Mouse (Mus musculus) urinary bladder, adult 2 months (tissue): Measurements from ENCODE around the gene Dtd1. TPM values are rescaled to one million over a fixed set of nuclear protein-coding genes. Genes with fewer than 3 reads are reported as not detected.

Source experiments
- DNase-seq: peaks from one replicate; pipeline ENCODE4 v3.0.0; 2022; ENCODE audit warnings: low spot score
- polyA plus RNA-seq: library from polyadenylated mRNA; depleted of rRNA; stranded (reverse); fragments of >200 nt; gene quantifications from 2 replicates; pipeline ENCODE4 v1.2.3, GENCODE M21; 2012

Gene Dtd1
- polyA plus RNA-seq, 1 experiment, result 21.6 TPM

- no peak for DNase-seq
Measured at GRCm38 (mm10) chr2:144714596-144714995, 114.9 kb downstream of the Dtd1 start.

- no peak for DNase-seq
Measured at GRCm38 (mm10) chr2:144715211-144715768, 115.6 kb downstream of the Dtd1 start.

- no peak for DNase-seq
Measured at GRCm38 (mm10) chr2:144716248-144716647, 116.6 kb downstream of the Dtd1 start.

- no peak for DNase-seq
Measured at GRCm38 (mm10) chr2:144718273-144718672, 118.6 kb downstream of the Dtd1 start.

- DNase-seq, result no peak
Measured at GRCm38 (mm10) chr2:144719294-144719693, 119.6 kb downstream of the Dtd1 start.

- no peak for DNase-seq
Measured at GRCm38 (mm10) chr2:144719718-144720117, 120.0 kb downstream of the Dtd1 start.

- no peak for DNase-seq
Measured at GRCm38 (mm10) chr2:144720407-144720959, 120.8 kb downstream of the Dtd1 start.

- no peak for DNase-seq
Measured at GRCm38 (mm10) chr2:144724679-144725078, 125.0 kb downstream of the Dtd1 start.

GRCm38 (mm10) chr2:144727136-144727535 is 127.4 kb downstream of the Dtd1 start:
- DNase-seq, result no peak

GRCm38 (mm10) chr2:144729776-144730175 is 130.1 kb downstream of the Dtd1 start:
- no peak for DNase-seq

- no peak for DNase-seq
Measured at GRCm38 (mm10) chr2:144738161-144738560, 138.5 kb downstream of the Dtd1 start.

GRCm38 (mm10) chr2:144738576-144738975 is 138.9 kb downstream of the Dtd1 start:
- no peak for DNase-seq

- no peak for DNase-seq
Measured at GRCm38 (mm10) chr2:144740577-144740997, 140.9 kb downstream of the Dtd1 start.

- no peak for DNase-seq
Measured at GRCm38 (mm10) chr2:144741973-144742372, 142.3 kb downstream of the Dtd1 start.

- no peak for DNase-seq
Measured at GRCm38 (mm10) chr2:144743316-144743715, 143.6 kb downstream of the Dtd1 start.

- no peak for DNase-seq
Measured at GRCm38 (mm10) chr2:144745266-144745665, 145.6 kb downstream of the Dtd1 start.

- no peak for DNase-seq
Measured at GRCm38 (mm10) chr2:144746046-144746783, 146.5 kb downstream of the Dtd1 start.

- no peak for DNase-seq
Measured at GRCm38 (mm10) chr2:144753604-144754003, 153.9 kb downstream of the Dtd1 start.

- DNase-seq, result no peak
Measured at GRCm38 (mm10) chr2:144755016-144755415, 155.3 kb downstream of the Dtd1 start.

- no peak for DNase-seq
Measured at GRCm38 (mm10) chr2:144760666-144761065, 161.0 kb downstream of the Dtd1 start.

GRCm38 (mm10) chr2:144763706-144764105 is 164.0 kb downstream of the Dtd1 start:
- DNase-seq, result no peak

GRCm38 (mm10) chr2:144764116-144764788 is 164.6 kb downstream of the Dtd1 start:
- no peak for DNase-seq

- DNase-seq, result no peak
Measured at GRCm38 (mm10) chr2:144765219-144765618, 165.5 kb downstream of the Dtd1 start.
